Mouse (Mus musculus): ENCODE results near the gene Hist1h2bb. TPM values are rescaled to one million over a fixed set of nuclear protein-coding genes. Genes with fewer than 3 reads are reported as not detected.

Gene Hist1h2bb
- total and polyA plus RNA-seq, 3 experiments: 3.2 to 2,278 TPM; not detected in 1

DNA sequence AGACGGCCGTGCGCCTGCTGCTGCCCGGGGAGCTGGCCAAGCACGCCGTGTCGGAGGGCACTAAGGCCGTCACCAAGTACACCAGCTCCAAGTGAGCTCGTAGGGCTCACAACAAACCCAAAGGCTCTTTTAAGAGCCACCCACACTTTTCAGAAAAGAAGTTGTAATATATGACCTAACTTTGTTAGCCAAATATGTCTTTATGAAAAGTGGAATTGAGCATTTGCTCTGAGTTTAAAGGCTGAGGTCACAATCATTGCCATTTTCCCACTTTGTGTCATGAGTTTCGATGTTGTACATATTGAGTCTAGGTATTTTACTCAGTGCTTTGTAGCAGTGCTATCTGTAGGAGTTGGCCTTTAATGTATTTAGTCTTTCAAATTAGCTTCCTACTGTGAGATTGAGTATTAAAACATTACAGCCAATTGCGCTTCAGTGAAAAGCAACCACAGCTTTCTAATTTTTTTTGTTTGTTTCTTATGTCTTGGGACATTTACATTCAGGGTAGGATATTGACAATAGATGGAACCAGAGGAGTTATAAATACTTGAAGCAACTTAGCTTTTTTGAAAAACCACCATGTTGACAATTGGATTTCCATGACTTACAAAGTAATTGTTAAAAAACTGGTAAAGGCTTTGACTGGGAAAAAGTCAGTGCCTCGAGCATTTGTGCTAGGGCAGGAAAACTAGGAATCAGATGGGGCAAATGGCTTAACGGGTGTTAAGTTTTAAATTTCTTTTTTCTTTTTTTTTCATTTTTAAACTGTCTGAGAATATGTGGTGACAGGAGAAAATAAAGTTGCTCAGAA lies 752 bp downstream of the Hist1h2bb start:
- DNase-seq (ENCODE audit: low read depth, low spot score): peak; percentile 86
- H3K36me3 ChIP-seq (ENCODE audit: control insufficient read depth in 1 of 2, insufficient read depth in 2 of 2, low read length in 2 of 2): peaks cover 0 to 40% of the 10 kb centered on the region in 2 experiments; a peak in 2 of 4 replicates
- peak overlapping the region; percentile 2 to 17; a peak in 2 of 4 replicates for H3K4me3 ChIP-seq (ENCODE audit: control insufficient read depth in 1 of 2, insufficient read depth in 1 of 2, low read depth in 2 of 2, low read length in 2 of 2)
- H3K4me1 ChIP-seq (ENCODE audit: control insufficient read depth in 1 of 2, insufficient read depth in 2 of 2, low read length in 2 of 2): peaks cover 0 to 16% of the 10 kb centered on the region in 2 experiments; a peak in 2 of 4 replicates
- H3K9me3 ChIP-seq (replicated peaks; ENCODE audit: insufficient read depth, low read length): no peaks in the 10 kb centered on the region
- TF ChIP-seq MXI1 (IDR thresholded peaks at IDR 0.05; ENCODE audit: low read depth, low read length) (no peak), ZNF384 (IDR thresholded peaks at IDR 0.05; ENCODE audit: low read depth, low read length) (no peak), SMC3 (IDR thresholded peaks at IDR 0.05; ENCODE audit: low read depth, low read length) (no peak), RAD21 (IDR thresholded peaks at IDR 0.05; ENCODE audit: low read depth, low read length) (no peak), POLR2A (IDR thresholded peaks at IDR 0.05; ENCODE audit: control insufficient read depth in 1 of 2, insufficient read depth in 1 of 2, low read depth in 1 of 2, low read length in 2 of 2, poor library complexity in 1 of 2) (peak; percentile 90 to 99), HCFC1 (IDR thresholded peaks at IDR 0.05; ENCODE audit: low read depth, low read length) (no peak), UBTF (IDR thresholded peaks at IDR 0.05; ENCODE audit: borderline replicate concordance, insufficient read depth, low read depth, low read length) (no peak), POLR2AphosphoS5 (IDR thresholded peaks at IDR 0.05; ENCODE audit: borderline replicate concordance, low read depth, low read length) (peak; percentile 98; the same call in 1 of the 2 replicates)
- peak overlapping the region; percentile 99 for H3K27ac ChIP-seq (ENCODE audit: control insufficient read depth, low read depth, low read length)
- H3K9ac ChIP-seq (ENCODE audit: control insufficient read depth, low read depth, low read length, poor library complexity, severe bottlenecking): peak overlapping the region; percentile 81
- H3K79me2 ChIP-seq (ENCODE audit: control insufficient read depth, insufficient read depth, low read length, poor library complexity): peaks cover 1% of the 10 kb centered on the region; the same call in 1 of the 2 replicates
- H3K27me3 ChIP-seq (ENCODE audit: control insufficient read depth in 1 of 2, insufficient read depth in 2 of 2, low read length in 2 of 2): no peaks in the 10 kb centered on the region

DNA sequence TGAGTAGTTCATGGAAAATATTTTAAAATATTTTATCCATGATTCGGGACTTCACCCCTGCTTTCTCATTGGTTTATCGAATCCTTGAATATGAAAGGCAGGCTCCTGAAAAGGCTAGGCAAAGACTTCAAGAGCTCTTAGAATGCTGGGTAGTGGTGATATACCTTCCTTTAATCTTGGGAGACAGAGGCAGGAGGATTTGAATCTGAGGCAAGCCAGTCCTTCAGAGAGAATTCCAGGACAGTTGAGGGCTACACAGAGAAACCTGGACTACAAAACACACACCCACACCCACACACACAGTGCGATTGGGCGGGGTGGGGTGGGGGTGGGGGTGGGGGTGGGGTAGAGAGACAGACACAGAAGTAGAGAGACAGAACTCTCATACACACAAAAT lies 1.4 kb downstream of the Hist1h2bb start:
- H3K9ac ChIP-seq (ENCODE audit: control insufficient read depth, low read depth, low read length, poor library complexity, severe bottlenecking): peak overlapping the region; percentile 85
- H3K36me3 ChIP-seq (ENCODE audit: control insufficient read depth in 1 of 2, insufficient read depth in 2 of 2, low read length in 2 of 2): peaks cover 0 to 40% of the 10 kb centered on the region in 2 experiments; a peak in 2 of 4 replicates
- no peaks in the 10 kb centered on the region for H3K9me3 ChIP-seq (replicated peaks; ENCODE audit: insufficient read depth, low read length)
- H3K27ac ChIP-seq (ENCODE audit: control insufficient read depth, low read depth, low read length): peak overlapping the region; percentile 99
- peaks cover 1% of the 10 kb centered on the region; the same call in 1 of the 2 replicates for H3K79me2 ChIP-seq (ENCODE audit: control insufficient read depth, insufficient read depth, low read length, poor library complexity)
- TF ChIP-seq POLR2AphosphoS5 (IDR thresholded peaks at IDR 0.05; ENCODE audit: borderline replicate concordance, low read depth, low read length) (no peak), E2F4 (IDR thresholded peaks at IDR 0.05; ENCODE audit: borderline replicate concordance, low read depth, low read length) (no peak)
- H3K27me3 ChIP-seq (ENCODE audit: control insufficient read depth in 1 of 2, insufficient read depth in 2 of 2, low read length in 2 of 2): no peaks in the 10 kb centered on the region
- DNase-seq (ENCODE audit: low read depth, low spot score): peak; percentile 77
- peak overlapping the region; percentile 2 to 17; a peak in 3 of 4 replicates for H3K4me3 ChIP-seq (ENCODE audit: control insufficient read depth in 1 of 2, insufficient read depth in 1 of 2, low read depth in 2 of 2, low read length in 2 of 2)
- peaks cover 0 to 16% of the 10 kb centered on the region in 2 experiments; a peak in 2 of 4 replicates for H3K4me1 ChIP-seq (ENCODE audit: control insufficient read depth in 1 of 2, insufficient read depth in 2 of 2, low read length in 2 of 2)

DNA sequence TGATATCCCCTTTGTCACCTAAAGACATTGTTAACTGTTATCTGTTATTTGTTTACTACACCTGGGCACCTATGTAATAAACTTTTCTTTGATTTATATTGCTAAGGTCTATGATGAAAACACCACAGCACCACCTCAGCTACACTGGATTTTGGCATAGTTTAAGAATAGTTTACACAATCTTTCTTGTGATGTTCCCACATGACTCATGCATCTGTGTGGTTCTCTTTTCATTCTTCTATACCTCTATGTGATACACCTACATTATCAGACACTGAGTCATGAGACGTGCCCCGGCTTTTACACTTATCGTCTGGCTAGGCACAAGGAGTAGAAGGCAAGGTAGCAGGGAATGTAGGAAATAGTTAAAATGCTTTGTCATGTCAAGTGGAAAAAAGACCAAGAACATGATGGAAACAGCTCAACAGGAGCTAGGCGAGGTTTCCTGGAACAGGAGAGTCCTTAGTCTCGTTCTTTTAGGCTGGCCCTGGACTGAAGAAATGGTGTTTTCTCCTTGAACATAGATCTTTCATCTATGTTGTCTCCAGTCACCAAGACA lies 3.1 kb downstream of the Hist1h2bb start:
- H3K27ac ChIP-seq (ENCODE audit: control insufficient read depth, low read depth, low read length): peak overlapping the region; percentile 82
- H3K9ac ChIP-seq (ENCODE audit: control insufficient read depth, low read depth, low read length, poor library complexity, severe bottlenecking): peak overlapping the region; percentile 36
- peaks cover 0 to 47% of the 10 kb centered on the region in 2 experiments; a peak in 2 of 4 replicates for H3K36me3 ChIP-seq (ENCODE audit: control insufficient read depth in 1 of 2, insufficient read depth in 2 of 2, low read length in 2 of 2)
- H3K9me3 ChIP-seq (replicated peaks; ENCODE audit: insufficient read depth, low read length): no peaks in the 10 kb centered on the region
- peaks cover 0 to 16% of the 10 kb centered on the region in 2 experiments; a peak in 2 of 4 replicates for H3K4me1 ChIP-seq (ENCODE audit: control insufficient read depth in 1 of 2, insufficient read depth in 2 of 2, low read length in 2 of 2)
- no peaks in the 10 kb centered on the region for H3K27me3 ChIP-seq (ENCODE audit: control insufficient read depth in 1 of 2, insufficient read depth in 2 of 2, low read length in 2 of 2)
- no peak overlapping the region for H3K4me3 ChIP-seq (ENCODE audit: control insufficient read depth in 1 of 2, insufficient read depth in 1 of 2, low read depth in 2 of 2, low read length in 2 of 2)
- peak; percentile 70 for DNase-seq (ENCODE audit: low read depth, low spot score)
- TF ChIP-seq NRF1 (IDR thresholded peaks at IDR 0.05; ENCODE audit: insufficient read depth, low read depth, low read length, poor library complexity, severe bottlenecking) (no peak), HCFC1 (IDR thresholded peaks at IDR 0.05; ENCODE audit: low read depth, low read length) (no peak)
- no peaks in the 10 kb centered on the region; the same call in 1 of the 2 replicates for H3K79me2 ChIP-seq (ENCODE audit: control insufficient read depth, insufficient read depth, low read length, poor library complexity)

Measured in MEL (cell line).